Mouse (Mus musculus): ENCODE data around the gene Gal3st2b.
"Not testable (repeated sequence)": the region's sequence is repeated elsewhere in the genome, so short reads cannot be mapped to it uniquely, and the experiment has no call there.

Gal3st2b gene

DNA sequence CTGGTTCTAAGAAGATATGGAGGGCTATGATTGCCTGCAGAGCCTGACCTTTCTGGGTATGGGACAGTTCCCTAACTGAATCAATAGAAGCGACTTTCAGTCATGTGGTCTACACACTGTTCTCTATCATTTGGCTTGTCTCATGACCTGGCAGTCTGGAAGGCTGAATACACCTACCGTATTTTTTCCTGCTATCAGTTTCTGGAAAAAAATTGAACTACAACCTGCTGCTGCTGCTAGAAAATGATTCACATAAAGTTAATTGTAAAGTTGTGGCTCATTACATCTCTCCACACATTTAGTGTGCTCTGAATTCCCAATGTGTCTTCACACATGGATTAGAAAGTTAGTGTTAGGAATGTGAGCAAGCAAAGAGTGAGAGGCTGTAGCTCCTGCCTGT, at the start of gene Gal3st2b:
Gal3st2b (plus strand) TSS at position 301 of the 400 bp plus-strand sequence.
- DNase-seq (ENCODE audit: low spot score in 2 of 2): not testable (repeated sequence)

DNA sequence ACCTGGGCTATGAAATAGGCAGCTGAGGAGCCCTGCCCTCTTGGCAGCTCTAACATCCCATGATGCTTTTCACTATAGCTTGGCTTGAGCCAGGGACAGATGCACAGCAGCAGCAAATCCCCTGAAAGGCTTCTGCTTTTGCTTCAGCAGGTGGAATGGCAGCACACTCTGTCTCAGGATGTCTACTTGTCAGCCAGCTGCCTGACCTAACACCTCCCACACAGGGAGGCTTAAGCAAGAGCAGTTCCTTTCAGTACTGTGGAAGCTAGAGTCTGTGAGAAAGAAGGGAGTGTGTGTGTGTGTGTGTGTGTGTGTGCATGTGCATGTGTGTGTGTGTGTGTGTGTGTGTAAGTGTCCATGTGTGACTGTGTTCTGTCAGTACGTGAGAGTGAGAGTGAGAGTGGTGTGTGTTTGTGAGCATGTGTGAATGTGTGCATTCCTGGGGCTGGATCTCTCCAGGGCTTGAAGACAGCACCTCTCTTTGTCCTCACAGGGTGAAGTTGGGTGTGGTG, 46.5 kb upstream of the Gal3st2b start:
- not testable (repeated sequence) for DNase-seq (ENCODE audit: low spot score in 2 of 2)

DNA sequence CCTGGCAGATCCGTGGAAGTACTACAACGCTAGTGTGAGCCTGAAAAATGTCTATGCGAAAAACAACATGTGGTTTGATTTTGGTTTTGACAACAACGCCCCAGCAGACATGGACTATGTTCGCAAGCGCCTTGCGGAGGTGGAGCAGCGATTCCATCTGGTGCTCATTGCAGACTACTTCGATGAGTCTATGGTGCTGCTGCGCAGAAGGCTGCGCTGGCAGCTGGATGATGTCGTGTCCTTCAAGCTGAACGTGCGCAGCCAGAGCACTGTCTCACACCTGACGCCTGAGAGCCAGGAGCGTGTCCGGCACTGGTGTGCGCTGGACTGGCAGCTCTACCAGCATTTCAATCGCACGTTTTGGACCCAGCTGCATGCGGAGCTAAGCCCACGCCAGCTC, 43.7 kb upstream of the Gal3st2b start:
- DNase-seq (ENCODE audit: low spot score in 2 of 2): not testable (repeated sequence)

DNA sequence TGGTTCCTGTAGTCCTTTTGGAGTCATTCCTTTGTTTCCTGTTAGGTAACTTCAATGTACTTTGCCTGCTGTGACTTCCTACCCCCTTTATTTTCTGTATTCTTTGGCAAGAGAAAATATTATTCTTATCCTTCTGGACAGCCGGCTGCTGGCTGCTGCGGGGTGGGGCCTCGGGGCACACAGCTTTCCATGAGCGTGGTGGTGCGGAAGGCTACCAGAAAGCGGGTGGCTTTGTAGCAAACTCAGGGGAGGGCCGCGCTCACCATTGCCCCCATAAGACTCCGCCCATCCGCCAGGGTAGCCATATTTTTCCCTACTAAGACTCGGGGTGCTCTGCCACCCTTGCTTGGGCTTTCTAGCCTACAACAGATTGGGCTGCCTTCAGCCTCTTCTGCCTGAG, 36.3 kb upstream of the Gal3st2b start:
- not testable (repeated sequence) for DNase-seq (ENCODE audit: low spot score in 2 of 2)

DNA sequence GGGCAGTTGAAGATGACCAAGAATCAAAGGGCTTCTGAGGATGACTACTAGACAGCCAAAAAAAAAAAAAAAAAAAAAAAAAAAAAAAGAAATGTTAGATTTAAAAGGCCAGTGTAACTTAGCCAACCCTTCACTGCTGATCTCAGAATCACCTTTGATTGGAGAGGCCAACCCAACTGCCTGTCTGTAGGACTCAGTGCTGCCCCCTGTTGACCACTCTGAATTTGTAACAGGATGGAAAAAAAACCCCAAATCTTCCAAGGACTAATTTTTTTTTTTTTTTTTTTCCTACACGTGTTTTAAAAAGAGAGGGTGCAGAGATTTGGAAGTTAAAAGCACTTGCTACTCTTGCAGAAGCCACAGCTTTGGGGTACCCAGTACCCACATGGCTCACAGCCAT, 27.2 kb upstream of the Gal3st2b start:
- DNase-seq (ENCODE audit: low spot score in 2 of 2): not testable (repeated sequence)

DNA sequence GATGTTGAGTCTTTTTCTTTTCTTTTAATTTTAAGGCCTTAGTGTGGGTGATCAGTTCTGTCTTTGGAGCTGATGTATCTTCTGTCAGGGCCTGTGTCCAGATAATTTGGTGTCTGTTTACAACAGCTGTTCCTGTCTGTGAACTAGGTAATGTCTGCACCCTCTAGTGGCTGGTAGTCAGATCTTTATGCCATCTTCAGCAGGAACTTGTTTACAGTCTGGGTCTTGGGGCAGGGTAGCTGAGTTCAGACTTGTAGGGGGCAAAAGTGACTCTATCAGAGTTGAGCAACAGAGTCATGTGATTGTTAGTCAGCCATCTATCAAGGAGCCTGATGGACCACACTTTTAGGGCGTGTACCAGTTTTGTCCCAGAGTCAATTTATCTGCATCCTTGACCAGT, 20.7 kb upstream of the Gal3st2b start:
- not testable (repeated sequence) for DNase-seq (ENCODE audit: low spot score in 2 of 2)

DNA sequence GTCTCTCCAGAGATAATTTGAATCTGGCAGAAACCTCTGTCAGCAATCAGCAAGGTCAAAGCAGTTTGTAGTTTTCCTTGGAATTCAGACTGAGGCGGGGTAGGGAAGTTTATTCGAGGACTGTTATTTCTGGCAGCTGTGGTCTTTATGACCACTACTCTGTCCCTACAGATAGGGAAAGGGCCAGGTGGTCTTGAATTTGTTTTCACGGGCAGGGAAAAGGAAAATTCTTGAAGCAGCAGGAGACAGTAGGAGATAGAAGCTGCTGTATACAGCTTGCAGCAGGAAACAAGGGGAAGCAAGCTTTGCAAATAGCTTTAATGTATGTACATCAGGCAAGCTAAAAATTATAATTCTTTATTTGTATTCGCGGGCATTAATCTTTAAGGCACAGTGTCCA, 16.8 kb upstream of the Gal3st2b start:
- DNase-seq (ENCODE audit: low spot score in 2 of 2): not testable (repeated sequence)

DNA sequence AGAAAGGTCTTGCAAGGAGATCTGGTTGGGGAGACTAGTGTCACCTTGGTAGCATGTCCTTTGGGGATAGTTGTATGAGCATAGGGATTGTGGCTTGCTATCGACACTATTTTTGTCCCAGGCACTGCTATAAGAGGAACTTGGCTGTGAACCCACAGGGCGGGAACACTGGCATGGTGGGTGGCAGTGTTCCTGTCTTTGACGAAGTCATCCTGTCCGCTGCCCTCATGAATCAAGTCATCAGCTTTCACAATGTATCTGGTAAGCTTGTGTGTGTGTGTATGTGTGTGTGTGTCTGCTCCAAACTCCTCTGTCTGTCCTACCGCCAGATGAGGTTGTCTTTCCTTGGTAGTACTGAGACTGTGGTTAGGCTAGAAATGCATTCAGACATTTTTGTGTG, 11.4 kb upstream of the Gal3st2b start:
- DNase-seq (ENCODE audit: low spot score in 2 of 2): not testable (repeated sequence)

DNA sequence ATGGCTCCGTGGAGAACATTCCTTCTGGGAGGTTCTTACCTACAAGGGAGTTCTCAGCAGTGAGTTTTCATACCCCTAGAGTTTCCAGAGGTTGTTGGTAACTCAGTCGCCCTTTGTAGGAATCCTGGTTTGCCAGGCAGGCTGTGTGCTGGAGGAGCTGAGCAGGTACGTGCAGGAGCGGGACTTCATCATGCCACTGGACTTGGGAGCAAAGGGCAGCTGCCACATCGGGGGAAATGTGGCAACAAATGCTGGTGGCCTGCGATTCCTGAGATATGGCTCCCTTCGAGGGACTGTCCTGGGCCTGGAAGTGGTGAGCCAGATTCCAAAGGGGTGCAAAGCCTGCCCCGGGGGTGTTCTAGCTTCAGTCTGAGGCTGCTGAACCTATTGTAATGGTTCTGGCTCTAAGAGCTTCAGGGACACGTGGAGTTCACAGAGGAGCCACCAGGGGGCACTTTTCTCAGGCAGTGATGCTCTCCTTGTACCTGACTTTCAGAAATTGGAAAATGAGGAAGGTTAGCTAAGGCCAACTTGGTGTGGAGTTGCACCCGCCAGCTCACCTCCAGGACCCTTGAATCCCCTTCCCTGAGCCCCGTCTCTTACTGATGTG, 9.0 kb upstream of the Gal3st2b start:
- DNase-seq (ENCODE audit: low spot score in 2 of 2): not testable (repeated sequence)

DNA sequence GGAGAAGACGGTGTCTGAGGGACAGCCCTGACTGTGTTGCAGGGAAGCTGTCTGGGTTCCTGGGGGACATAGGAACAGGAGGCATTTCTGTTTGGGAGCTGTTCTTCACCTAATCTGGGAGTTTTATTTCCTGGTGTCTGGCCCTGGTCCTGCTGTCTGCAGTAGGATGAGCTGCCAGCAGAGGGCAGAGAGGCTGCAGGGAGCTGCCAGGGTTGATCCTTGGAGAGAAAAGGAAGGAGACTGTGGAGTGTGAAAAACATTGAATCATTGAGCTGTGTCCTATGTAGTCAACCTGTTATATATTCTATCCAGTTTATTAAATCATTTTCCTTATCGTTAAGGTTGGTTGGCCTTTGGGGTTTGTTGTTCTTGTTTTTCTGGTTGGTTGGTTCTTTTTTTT, 6.2 kb upstream of the Gal3st2b start:
- DNase-seq (ENCODE audit: low spot score in 2 of 2): not testable (repeated sequence)

DNA sequence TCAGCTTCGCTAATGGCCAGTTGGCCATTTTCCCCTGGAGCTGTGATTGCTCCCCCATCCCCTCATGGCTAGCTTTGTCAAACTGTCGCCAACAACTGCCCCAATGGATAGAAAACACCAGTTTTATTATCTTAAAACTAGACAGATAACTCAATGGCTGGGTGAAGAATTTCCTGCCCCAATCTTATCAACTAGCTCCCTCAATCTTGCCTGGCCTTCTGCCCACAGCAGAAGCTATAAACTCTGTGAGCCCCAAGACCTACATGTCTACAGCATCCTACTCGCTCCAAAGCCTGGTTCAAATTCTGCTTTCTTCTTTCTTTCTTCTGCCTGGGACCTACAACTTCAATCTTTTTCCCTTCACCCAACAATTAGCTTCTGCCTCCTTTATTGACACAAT, 951 bp upstream of the Gal3st2b start:
- not testable (repeated sequence) for DNase-seq (ENCODE audit: low spot score in 2 of 2)

DNA sequence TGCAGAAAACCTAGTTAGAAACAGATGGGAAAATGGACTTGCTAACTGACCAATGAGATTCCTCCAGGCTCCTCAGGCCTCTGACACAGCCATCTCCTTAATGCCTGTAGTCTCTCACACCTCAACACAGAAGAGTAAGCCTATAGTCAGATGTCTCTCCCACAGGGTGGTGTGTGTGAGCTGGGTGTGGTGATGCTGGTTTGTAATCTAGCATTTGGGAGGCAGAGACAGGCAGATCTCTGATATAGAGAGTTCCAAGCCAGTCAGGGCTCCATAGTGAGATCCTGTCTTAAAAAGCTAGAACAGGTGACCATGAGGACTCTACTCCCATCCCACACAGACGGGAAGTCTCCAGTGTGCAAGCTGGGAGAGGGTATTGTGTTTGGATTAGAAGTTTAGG, 664 bp downstream of the Gal3st2b start:
- DNase-seq (ENCODE audit: low spot score in 2 of 2): not testable (repeated sequence)

DNA sequence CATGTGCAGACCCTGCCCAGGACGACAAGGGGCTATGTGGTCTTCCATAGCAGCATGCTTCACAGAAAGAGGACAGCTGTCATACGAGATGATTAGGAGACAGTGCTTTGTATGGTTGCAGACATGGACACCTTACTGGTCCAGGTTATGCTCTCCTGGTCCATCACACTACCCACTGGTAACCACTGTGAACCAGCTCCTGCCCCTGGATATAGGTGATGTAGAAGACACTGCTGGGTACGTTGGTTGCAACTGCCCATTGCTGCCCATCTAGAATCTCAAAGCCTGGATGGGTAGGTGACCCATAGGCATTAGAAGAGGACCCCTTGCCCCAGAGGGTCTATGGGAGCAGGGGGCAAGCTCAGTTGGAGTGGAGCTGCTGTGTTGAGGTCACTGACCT, 1.2 kb downstream of the Gal3st2b start:
- not testable (repeated sequence) for DNase-seq (ENCODE audit: low spot score in 2 of 2)

DNA sequence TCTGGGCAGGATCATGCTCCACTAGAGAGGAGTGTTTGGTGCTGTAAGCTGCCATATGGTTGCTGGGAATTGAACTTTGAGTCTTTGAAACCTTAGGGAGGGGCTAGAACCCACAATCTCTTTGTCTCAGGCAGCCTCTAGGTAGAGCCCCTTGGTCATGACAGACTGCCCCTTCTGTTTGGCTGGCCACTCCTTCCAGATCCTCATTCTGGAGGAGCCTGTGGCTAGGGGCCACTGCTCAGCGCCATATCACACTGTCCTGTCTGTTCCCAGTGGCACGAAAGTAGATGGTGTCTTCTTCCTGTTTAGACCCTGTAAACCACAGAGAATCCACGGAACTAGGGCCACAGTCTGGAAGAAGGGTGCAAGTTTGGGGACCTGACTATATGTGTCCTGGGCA, 4.5 kb downstream of the Gal3st2b start:
- not testable (repeated sequence) for DNase-seq (ENCODE audit: low spot score in 2 of 2)

DNA sequence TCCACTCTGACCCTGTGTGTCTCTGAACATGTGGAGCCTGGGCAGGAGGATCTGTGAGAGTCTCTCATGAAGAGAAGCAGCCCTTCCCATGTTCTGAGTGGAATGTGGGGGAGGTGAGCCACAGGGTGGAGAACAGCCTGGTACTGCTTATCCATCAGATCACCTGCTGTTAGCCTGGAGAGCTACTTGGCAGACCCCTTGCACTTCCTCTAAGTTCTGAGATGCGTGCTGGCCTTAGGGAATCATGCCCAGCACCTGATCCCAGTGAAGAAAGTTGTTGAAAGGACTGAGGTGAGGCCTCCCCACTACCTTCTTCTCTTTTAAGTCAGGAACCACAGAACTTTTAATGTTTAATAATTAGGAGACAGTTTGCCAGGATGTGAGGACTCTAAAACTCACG, 5.0 kb downstream of the Gal3st2b start:
- DNase-seq (ENCODE audit: low spot score in 2 of 2): not testable (repeated sequence)

DNA sequence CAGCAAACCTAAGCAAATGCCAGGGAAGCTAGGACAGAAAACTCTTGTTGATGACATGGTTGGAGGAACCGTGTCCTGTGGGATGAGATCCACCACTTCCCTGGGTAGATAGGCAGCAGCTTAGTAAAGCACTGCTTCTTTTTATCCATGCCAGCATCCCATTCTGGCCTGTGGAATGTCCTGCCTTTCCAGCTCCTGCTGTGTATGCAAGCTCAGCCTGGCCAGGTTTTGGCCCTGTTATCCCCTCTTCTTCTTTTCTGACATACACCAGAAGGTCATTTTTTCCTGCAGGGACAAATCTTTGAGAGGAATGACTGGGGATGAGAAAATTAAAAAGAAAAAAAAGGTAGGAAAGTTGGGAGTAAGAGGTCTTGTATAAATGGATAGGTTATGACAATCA, 17.3 kb downstream of the Gal3st2b start:
- not testable (repeated sequence) for DNase-seq (ENCODE audit: low spot score in 2 of 2)

DNA sequence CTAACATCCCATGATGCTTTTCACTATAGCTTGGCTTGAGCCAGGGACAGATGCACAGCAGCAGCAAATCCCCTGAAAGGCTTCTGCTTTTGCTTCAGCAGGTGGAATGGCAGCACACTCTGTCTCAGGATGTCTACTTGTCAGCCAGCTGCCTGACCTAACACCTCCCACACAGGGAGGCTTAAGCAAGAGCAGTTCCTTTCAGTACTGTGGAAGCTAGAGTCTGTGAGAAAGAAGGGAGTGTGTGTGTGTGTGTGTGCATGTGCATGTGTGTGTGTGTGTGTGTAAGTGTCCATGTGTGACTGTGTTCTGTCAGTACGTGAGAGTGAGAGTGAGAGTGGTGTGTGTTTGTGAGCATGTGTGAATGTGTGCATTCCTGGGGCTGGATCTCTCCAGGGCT, 19.7 kb downstream of the Gal3st2b start:
- peak; percentile 34 to 36 for DNase-seq (ENCODE audit: low spot score in 2 of 2)

DNA sequence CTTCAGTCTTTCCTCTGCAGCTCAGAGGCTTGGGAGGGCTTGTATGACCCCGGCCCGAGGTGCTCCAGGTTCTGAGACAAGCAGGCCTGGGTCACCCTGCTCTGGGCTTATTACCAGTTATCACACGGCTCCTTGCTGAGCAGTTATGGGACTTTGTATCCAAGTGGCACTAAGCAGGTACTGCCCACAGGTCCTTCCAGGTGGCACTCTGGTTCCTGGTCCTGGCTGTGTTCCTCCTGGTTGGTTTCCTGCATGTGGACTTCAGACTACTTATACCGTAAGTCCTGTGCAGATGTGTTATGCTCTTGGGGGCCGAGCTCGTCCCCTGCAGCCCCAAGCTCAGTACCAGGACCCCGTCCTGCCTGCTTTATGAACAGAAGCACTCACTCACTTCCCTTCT, 20.3 kb downstream of the Gal3st2b start:
- not testable (repeated sequence) for DNase-seq (ENCODE audit: low spot score in 2 of 2)

DNA sequence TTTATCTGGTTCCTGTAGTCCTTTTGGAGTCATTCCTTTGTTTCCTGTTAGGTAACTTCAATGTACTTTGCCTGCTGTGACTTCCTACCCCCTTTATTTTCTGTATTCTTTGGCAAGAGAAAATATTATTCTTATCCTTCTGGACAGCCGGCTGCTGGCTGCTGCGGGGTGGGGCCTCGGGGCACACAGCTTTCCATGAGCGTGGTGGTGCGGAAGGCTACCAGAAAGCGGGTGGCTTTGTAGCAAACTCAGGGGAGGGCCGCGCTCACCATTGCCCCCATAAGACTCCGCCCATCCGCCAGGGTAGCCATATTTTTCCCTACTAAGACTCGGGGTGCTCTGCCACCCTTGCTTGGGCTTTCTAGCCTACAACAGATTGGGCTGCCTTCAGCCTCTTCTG, 31.0 kb downstream of the Gal3st2b start:
- DNase-seq (ENCODE audit: low spot score in 2 of 2): not testable (repeated sequence)

DNA sequence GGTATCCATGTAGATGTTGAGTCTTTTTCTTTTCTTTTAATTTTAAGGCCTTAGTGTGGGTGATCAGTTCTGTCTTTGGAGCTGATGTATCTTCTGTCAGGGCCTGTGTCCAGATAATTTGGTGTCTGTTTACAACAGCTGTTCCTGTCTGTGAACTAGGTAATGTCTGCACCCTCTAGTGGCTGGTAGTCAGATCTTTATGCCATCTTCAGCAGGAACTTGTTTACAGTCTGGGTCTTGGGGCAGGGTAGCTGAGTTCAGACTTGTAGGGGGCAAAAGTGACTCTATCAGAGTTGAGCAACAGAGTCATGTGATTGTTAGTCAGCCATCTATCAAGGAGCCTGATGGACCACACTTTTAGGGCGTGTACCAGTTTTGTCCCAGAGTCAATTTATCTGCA, 48.4 kb downstream of the Gal3st2b start:
- not testable (repeated sequence) for DNase-seq (ENCODE audit: low spot score in 2 of 2)

DNA sequence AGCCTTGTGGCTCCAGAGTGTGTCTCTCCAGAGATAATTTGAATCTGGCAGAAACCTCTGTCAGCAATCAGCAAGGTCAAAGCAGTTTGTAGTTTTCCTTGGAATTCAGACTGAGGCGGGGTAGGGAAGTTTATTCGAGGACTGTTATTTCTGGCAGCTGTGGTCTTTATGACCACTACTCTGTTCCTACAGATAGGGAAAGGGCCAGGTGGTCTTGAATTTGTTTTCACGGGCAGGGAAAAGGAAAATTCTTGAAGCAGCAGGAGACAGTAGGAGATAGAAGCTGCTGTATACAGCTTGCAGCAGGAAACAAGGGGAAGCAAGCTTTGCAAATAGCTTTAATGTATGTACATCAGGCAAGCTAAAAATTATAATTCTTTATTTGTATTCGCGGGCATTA, 52.3 kb downstream of the Gal3st2b start:
- DNase-seq (ENCODE audit: low spot score in 2 of 2): not testable (repeated sequence)

DNA sequence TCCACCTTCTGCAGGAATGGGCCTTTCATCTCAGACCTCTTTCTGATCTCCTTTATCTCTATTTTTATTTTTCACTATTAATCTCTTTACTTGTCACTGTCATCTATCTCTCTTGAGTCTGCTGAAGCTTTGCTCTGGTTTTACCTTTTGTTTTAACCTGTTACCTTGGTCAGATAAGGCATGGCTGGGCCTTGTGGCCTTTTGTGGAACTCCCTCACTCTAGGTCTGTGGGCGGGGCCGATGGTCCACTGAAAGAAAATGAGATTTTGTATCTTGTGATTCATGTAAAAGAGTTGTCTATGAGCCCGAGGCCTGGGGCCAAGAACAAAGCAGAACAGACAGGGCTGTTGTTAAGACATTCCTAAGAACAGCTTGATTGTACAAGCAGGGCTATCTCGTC, 52.7 kb downstream of the Gal3st2b start:
- not testable (repeated sequence) for DNase-seq (ENCODE audit: low spot score in 2 of 2)

DNA sequence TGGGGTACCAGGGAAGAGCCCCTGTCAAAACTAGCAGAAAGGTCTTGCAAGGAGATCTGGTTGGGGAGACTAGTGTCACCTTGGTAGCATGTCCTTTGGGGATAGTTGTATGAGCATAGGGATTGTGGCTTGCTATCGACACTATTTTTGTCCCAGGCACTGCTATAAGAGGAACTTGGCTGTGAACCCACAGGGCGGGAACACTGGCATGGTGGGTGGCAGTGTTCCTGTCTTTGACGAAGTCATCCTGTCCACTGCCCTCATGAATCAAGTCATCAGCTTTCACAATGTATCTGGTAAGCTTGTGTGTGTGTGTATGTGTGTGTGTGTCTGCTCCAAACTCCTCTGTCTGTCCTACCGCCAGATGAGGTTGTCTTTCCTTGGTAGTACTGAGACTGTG, 57.7 kb downstream of the Gal3st2b start:
- DNase-seq (ENCODE audit: low spot score in 2 of 2): not testable (repeated sequence)

DNA sequence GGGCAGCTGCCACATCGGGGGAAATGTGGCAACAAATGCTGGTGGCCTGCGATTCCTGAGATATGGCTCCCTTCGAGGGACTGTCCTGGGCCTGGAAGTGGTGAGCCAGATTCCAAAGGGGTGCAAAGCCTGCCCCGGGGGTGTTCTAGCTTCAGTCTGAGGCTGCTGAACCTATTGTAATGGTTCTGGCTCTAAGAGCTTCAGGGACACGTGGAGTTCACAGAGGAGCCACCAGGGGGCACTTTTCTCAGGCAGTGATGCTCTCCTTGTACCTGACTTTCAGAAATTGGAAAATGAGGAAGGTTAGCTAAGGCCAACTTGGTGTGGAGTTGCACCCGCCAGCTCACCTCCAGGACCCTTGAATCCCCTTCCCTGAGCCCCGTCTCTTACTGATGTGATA, 60.2 kb downstream of the Gal3st2b start:
- DNase-seq (ENCODE audit: low spot score in 2 of 2): not testable (repeated sequence)

Data from right cerebral cortex, postnatal 36 days (tissue).